Mouse (Mus musculus) CH12.LX (cell line): ENCODE data around the gene 4930442H23Rik. TPM values are rescaled to one million over a fixed set of nuclear protein-coding genes. Genes with fewer than 3 reads are reported as not detected.

Experiments used
- DNase-seq: peaks from one replicate; pipeline ENCODE4 v3.0.0-alpha.2; 2013; ENCODE audit errors: extremely low read depth
- H3K27ac ChIP-seq: 2 replicates; pipeline ENCODE4 v1.5.1; 2012; ENCODE audit warnings: low read depth, mild to moderate bottlenecking, control low read depth, moderate library complexity; ENCODE audit not compliant: insufficient read depth
- H3K27me3 ChIP-seq: replicated peaks from 2 replicates; pipeline ENCODE3; 2012; ENCODE audit warnings: inconsistent platforms
- H3K36me3 ChIP-seq, 2 experiments: replicated peaks in 1 of 2; 2 replicates each; pipeline versions ENCODE3 to v1.6.1; 2012; ENCODE audit warnings: inconsistent platforms in 1 of 2, low read length in 1 of 2, mild to moderate bottlenecking in 1 of 2, mixed read lengths in 1 of 2, moderate library complexity in 1 of 2; ENCODE audit not compliant: control insufficient read depth in 1 of 2, insufficient read depth in 1 of 2
- H3K4me1 ChIP-seq, 2 experiments: 2 replicates each; pipeline ENCODE4 v1.6.1; 2012; ENCODE audit warnings: inconsistent platforms in 1 of 2, moderate library complexity in 1 of 2; ENCODE audit not compliant: insufficient read depth in 2 of 2, control insufficient read depth in 1 of 2
- H3K4me2 ChIP-seq: 2 replicates; pipeline ENCODE4 v1.6.1; 2012; ENCODE audit warnings: low read depth, mild to moderate bottlenecking, control low read depth; ENCODE audit not compliant: poor library complexity, insufficient read depth, severe bottlenecking
- H3K4me3 ChIP-seq, 3 experiments: fragments of 150-350 bp in 1 of 3; sonication (generic) in 1 of 3; replicated peaks in 1 of 3; 2 replicates each; pipeline versions ENCODE3 to v1.5.1; 2011 to 2012; ENCODE audit warnings: low read depth in 2 of 3, low read length in 2 of 3, mild to moderate bottlenecking in 2 of 3, moderate library complexity in 2 of 3, control low read depth in 1 of 3, improper control_type of control experiment in 1 of 3, inconsistent platforms in 1 of 3, mixed read lengths in 1 of 3; ENCODE audit not compliant: poor library complexity in 1 of 3
- H3K79me2 ChIP-seq: replicated peaks from 2 replicates; pipeline ENCODE4 v1.6.1; 2012; ENCODE audit warnings: mild to moderate bottlenecking, moderate library complexity; ENCODE audit not compliant: control insufficient read depth, poor library complexity, insufficient read depth, severe bottlenecking; ENCODE audit errors: extremely low read depth
- H3K9ac ChIP-seq: 2 replicates; pipeline ENCODE4 v1.6.1; 2012; ENCODE audit warnings: low read depth, mild to moderate bottlenecking, control low read depth, moderate library complexity; ENCODE audit not compliant: insufficient read depth
- H3K9me3 ChIP-seq: replicated peaks from 2 replicates; pipeline ENCODE3; 2012; ENCODE audit warnings: low read length, inconsistent platforms, mixed read lengths
- BHLHE40 ChIP-seq: IDR thresholded peaks from 2 replicates; pipeline ENCODE4 v1.6.1; 2011; ENCODE audit warnings: mild to moderate bottlenecking, low read depth, low read length, improper control_type of control experiment
- CHD1 ChIP-seq: IDR thresholded peaks from 2 replicates; pipeline ENCODE4 v1.6.1; 2012; ENCODE audit warnings: low read depth, low read length, improper control_type of control experiment, inconsistent platforms
- CHD2 ChIP-seq: IDR thresholded peaks from 2 replicates; pipeline ENCODE4 v1.6.1; 2011; ENCODE audit warnings: low read length, improper control_type of control experiment
- CTCF ChIP-seq, 2 experiments: IDR thresholded peaks in 1 of 2; conservative IDR thresholded peaks in 1 of 2; 2 replicates each; pipeline ENCODE4 v1.5.1; 2011 to 2012; ENCODE audit warnings: low read depth in 2 of 2, low read length in 2 of 2, improper control_type of control experiment in 1 of 2, inconsistent platforms in 1 of 2, mild to moderate bottlenecking in 1 of 2, moderate library complexity in 1 of 2
- E2F4 ChIP-seq: IDR thresholded peaks from 2 replicates; pipeline ENCODE4 v1.6.1; 2011; ENCODE audit warnings: low read depth, low read length, improper control_type of control experiment; ENCODE audit not compliant: insufficient replicate concordance
- ELF1 ChIP-seq: IDR thresholded peaks from 2 replicates; pipeline ENCODE4 v1.6.1; 2014; ENCODE audit warnings: low read depth, mild to moderate bottlenecking, inconsistent platforms, low read length, improper control_type of control experiment
- EP300 ChIP-seq: IDR thresholded peaks from 2 replicates; pipeline ENCODE4 v1.6.1; 2011; ENCODE audit warnings: low read length, improper control_type of control experiment
- ETS1 ChIP-seq: conservative IDR thresholded peaks from 2 replicates; pipeline ENCODE4 v1.6.1; 2012; ENCODE audit warnings: low read depth, mild to moderate bottlenecking, inconsistent platforms, low read length, improper control_type of control experiment, moderate library complexity
- GABPA ChIP-seq: IDR thresholded peaks from 2 replicates; pipeline ENCODE4 v1.6.1; 2012; ENCODE audit warnings: low read depth, low read length, improper control_type of control experiment, inconsistent platforms; ENCODE audit not compliant: insufficient replicate concordance
- HCFC1 ChIP-seq: IDR thresholded peaks from 2 replicates; pipeline ENCODE4 v1.6.1; 2012; ENCODE audit warnings: low read depth, mild to moderate bottlenecking, inconsistent platforms, low read length, improper control_type of control experiment
- IRF4 ChIP-seq: IDR thresholded peaks from 2 replicates; pipeline ENCODE4 v1.6.1; 2014; ENCODE audit warnings: low read depth, mild to moderate bottlenecking, inconsistent platforms, low read length, improper control_type of control experiment
- JUN ChIP-seq: IDR thresholded peaks from 2 replicates; pipeline ENCODE4 v1.6.1; 2011; ENCODE audit warnings: low read depth, mild to moderate bottlenecking, low read length, improper control_type of control experiment, moderate library complexity; ENCODE audit not compliant: insufficient read depth
- JUND ChIP-seq: conservative IDR thresholded peaks from 2 replicates; pipeline ENCODE4 v1.6.1; 2011; ENCODE audit warnings: low read depth, low read length, improper control_type of control experiment
- KAT2A ChIP-seq: IDR thresholded peaks from 2 replicates; pipeline ENCODE4 v1.6.1; 2012; ENCODE audit warnings: low read length, improper control_type of control experiment, inconsistent platforms; ENCODE audit not compliant: insufficient replicate concordance
- MAFK ChIP-seq: IDR thresholded peaks from 2 replicates; pipeline ENCODE4 v1.6.1; 2011; ENCODE audit warnings: low read length, improper control_type of control experiment; ENCODE audit not compliant: insufficient replicate concordance
- MAX ChIP-seq: IDR thresholded peaks from 2 replicates; pipeline ENCODE4 v1.6.1; 2011; ENCODE audit warnings: low read length, improper control_type of control experiment
- MAZ ChIP-seq: IDR thresholded peaks from 2 replicates; pipeline ENCODE4 v1.6.1; 2012; ENCODE audit warnings: low read depth, mild to moderate bottlenecking, inconsistent platforms, low read length, improper control_type of control experiment, moderate library complexity
- MEF2A ChIP-seq: IDR thresholded peaks from 2 replicates; pipeline ENCODE4 v1.6.1; 2014; ENCODE audit warnings: low read depth, mild to moderate bottlenecking, inconsistent platforms, low read length, improper control_type of control experiment, borderline replicate concordance
- MXI1 ChIP-seq: IDR thresholded peaks from 2 replicates; pipeline ENCODE4 v1.6.1; 2011; ENCODE audit warnings: mild to moderate bottlenecking, low read depth, low read length, improper control_type of control experiment
- MYC ChIP-seq: IDR thresholded peaks from 2 replicates; pipeline ENCODE4 v1.6.1; 2011; ENCODE audit warnings: low read depth, mild to moderate bottlenecking, improper control_type of control experiment, low read length
- NELFE ChIP-seq: IDR thresholded peaks from 2 replicates; pipeline ENCODE4 v1.6.1; 2011; ENCODE audit warnings: low read depth, low read length, improper control_type of control experiment
- NRF1 ChIP-seq: IDR thresholded peaks from 2 replicates; pipeline ENCODE4 v1.6.1; 2014; ENCODE audit warnings: low read depth, mild to moderate bottlenecking, inconsistent platforms, low read length, improper control_type of control experiment, moderate library complexity
- PAX5 ChIP-seq: IDR thresholded peaks from 2 replicates; pipeline ENCODE4 v1.6.1; 2012; ENCODE audit warnings: low read length, inconsistent platforms, mixed read lengths
- POLR2A ChIP-seq: IDR thresholded peaks from 2 replicates; pipeline ENCODE4 v1.6.1; 2011; ENCODE audit warnings: low read depth, mild to moderate bottlenecking, improper control_type of control experiment, low read length
- POLR2AphosphoS2 ChIP-seq: IDR thresholded peaks from 2 replicates; pipeline ENCODE4 v1.6.1; 2011; ENCODE audit warnings: low read depth, low read length, improper control_type of control experiment
- RAD21 ChIP-seq: IDR thresholded peaks from 2 replicates; pipeline ENCODE4 v1.6.1; 2011; ENCODE audit warnings: low read depth, mild to moderate bottlenecking, low read length, improper control_type of control experiment, moderate library complexity
- RCOR1 ChIP-seq: conservative IDR thresholded peaks from 2 replicates; pipeline ENCODE4 v1.6.1; 2012; ENCODE audit warnings: low read depth, mild to moderate bottlenecking, inconsistent platforms, low read length, improper control_type of control experiment
- SIN3A ChIP-seq: IDR thresholded peaks from 2 replicates; pipeline ENCODE4 v1.6.1; 2012; ENCODE audit warnings: low read length, improper control_type of control experiment, inconsistent platforms
- SMC3 ChIP-seq: IDR thresholded peaks from 2 replicates; pipeline ENCODE4 v1.6.1; 2011; ENCODE audit warnings: low read depth, low read length, improper control_type of control experiment
- TBP ChIP-seq: conservative IDR thresholded peaks from 2 replicates; pipeline ENCODE4 v1.6.1; 2011; ENCODE audit warnings: low read depth, low read length, improper control_type of control experiment
- TCF12 ChIP-seq: IDR thresholded peaks from 2 replicates; pipeline ENCODE4 v1.6.1; 2014; ENCODE audit warnings: low read depth, mild to moderate bottlenecking, inconsistent platforms, low read length, improper control_type of control experiment
- UBTF ChIP-seq: IDR thresholded peaks from 2 replicates; pipeline ENCODE4 v1.6.1; 2012; ENCODE audit warnings: low read depth, mild to moderate bottlenecking, inconsistent platforms, low read length, improper control_type of control experiment, moderate library complexity
- USF1 ChIP-seq: IDR thresholded peaks from 2 replicates; pipeline ENCODE4 v1.6.1; 2014; ENCODE audit warnings: low read depth, mild to moderate bottlenecking, inconsistent platforms, low read length, improper control_type of control experiment
- USF2 ChIP-seq: conservative IDR thresholded peaks from 2 replicates; pipeline ENCODE4 v1.6.1; 2011; ENCODE audit warnings: low read depth, low read length, improper control_type of control experiment
- ZC3H11A ChIP-seq: IDR thresholded peaks from 2 replicates; pipeline ENCODE4 v1.6.1; 2012; ENCODE audit warnings: low read depth, mild to moderate bottlenecking, inconsistent platforms, low read length, improper control_type of control experiment
- ZKSCAN1 ChIP-seq: IDR thresholded peaks from 2 replicates; pipeline ENCODE4 v1.6.1; 2012; ENCODE audit warnings: low read depth, inconsistent platforms, low read length, improper control_type of control experiment, borderline replicate concordance
- ZMIZ1 ChIP-seq: IDR thresholded peaks from 2 replicates; pipeline ENCODE4 v1.6.1; 2012; ENCODE audit warnings: low read depth, mild to moderate bottlenecking, inconsistent platforms, low read length, improper control_type of control experiment
- ZNF384 ChIP-seq: IDR thresholded peaks from 2 replicates; pipeline ENCODE4 v1.6.1; 2012; ENCODE audit warnings: low read depth, low read length, improper control_type of control experiment, inconsistent platforms
- dilution Hi-C: fragments of 300-500 bp; cut with MboI; formaldehyde crosslinking; loops from 2 replicates; pipeline ENCODE4 v1.14.3; 2020; ENCODE audit warnings: low sequenced_read_pairs; ENCODE audit not compliant: extremely low pct_unique_long_range_greater_than_20kb, extremely low pct_ligation_motif_present
- in situ Hi-C: fragments of 300-500 bp; cut with MboI; formaldehyde crosslinking; loops from 3 replicates; pipeline ENCODE4 v1.14.3; 2019; ENCODE audit warnings: low sequenced_read_pairs, low pct_ligation_motif_present, low pct_unique_long_range_greater_than_20kb, mixed read lengths
- polyA plus RNA-seq: library from polyadenylated mRNA; unstranded; fragments of >175 nt; gene quantifications from 2 replicates; pipeline ENCODE4 v1.2.1, GENCODE M21; 2012; ENCODE audit warnings: low read depth; ENCODE audit not compliant: insufficient read length
- total RNA-seq, 2 experiments: library from RNA; depleted of rRNA; stranded (reverse); fragments of 300-350 nt in 1 of 2; fragments of >200 nt in 1 of 2; gene quantifications; 2 replicates each; pipeline ENCODE4 v1.2.3; 2012 to 2014

4930442H23Rik gene
- total and polyA plus RNA-seq, 3 experiments: 0.27 TPM; not detected in 2

DNA sequence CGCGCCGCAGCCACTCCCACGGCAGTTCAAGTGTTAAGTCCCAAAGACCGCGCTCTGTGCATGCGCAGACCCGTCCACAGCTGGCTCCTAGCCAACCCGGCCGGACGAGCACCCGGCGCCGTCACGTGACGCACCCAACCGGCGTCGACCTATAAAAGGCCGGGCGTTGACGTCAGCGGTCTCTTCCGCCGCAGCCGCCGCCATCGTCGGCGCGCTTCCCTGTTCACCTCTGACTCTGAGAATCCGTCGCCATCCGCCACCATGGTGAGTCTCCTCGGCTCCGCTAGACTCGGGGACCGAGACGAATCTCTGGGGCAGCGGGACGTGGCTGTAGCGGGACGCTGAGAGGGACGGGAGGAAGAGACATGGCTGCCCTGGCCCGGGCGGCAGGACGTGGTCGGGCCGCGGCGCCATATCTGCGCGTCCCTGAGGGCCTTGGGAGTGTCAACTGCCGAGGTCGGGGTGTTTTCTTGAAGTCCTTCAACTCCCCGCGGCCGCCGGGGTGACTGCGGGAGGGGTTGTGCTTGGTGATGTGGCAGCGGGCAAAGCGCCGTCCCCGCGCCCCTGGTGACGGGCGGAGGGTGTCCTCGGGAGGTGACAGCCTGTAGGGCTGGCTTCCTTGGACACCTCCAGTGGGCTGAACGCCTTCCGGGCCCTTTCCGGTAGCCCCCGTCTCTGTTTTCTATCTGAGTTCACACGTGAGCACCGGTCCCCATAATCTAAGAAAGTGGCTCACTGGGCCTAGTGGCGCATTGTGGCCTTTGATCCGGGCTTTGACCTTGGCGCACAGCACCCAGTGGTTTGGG lies 7.0 kb downstream of the 4930442H23Rik start, which contains the start of gene Eef2:
TSS of gene Eef2 (plus strand) at position 166 of the 806 bp plus-strand sequence.
- DNase-seq: peak; percentile 97
- Histone ChIP-seq H3K36me3 (peaks cover 44 to 45% of the 10 kb centered on the region in 2 experiments), H3K79me2 (peaks cover 39% of the 10 kb centered on the region), H3K27ac (peak within 1 kb of the TSS; percentile 84), H3K4me3 (peak within 1 kb of the TSS; percentile 96 to 99 (median 99)), H3K4me1 (peaks cover 22 to 47% of the 10 kb centered on the region in 2 experiments), H3K9ac (peak within 1 kb of the TSS; percentile 98), H3K27me3 (no peaks in the 10 kb centered on the region), H3K4me2 (peak within 1 kb of the TSS; percentile 93), H3K9me3 (no peaks in the 10 kb centered on the region)
- dilution Hi-C loops (no loop called here), in situ Hi-C loops (loop anchor here (10.0 kb wide), 1 partner anchor 102 kb away; the partner anchor contains the start of gene Thop1)
- peak; percentile 55 for TF ChIP-seq ETS1
- TF ChIP-seq ZKSCAN1: no peak
- TF ChIP-seq ELF1: peak; percentile 74
- peak; percentile 99 for TF ChIP-seq MAX
- no peak for TF ChIP-seq EP300
- TF ChIP-seq POLR2A: peak; percentile 99
- TF ChIP-seq RAD21: no peak
- TF ChIP-seq CHD2: peak; percentile 44; the same call in 1 of the 2 replicates
- TF ChIP-seq SMC3: no peak
- TF ChIP-seq JUND: no peak
- no peak for TF ChIP-seq RCOR1
- peak; percentile 69 for TF ChIP-seq MEF2A
- TF ChIP-seq MAZ: peak; percentile 67; the same call in 1 of the 2 replicates
- peak; percentile 98 for TF ChIP-seq ZMIZ1
- peak; percentile 99 for TF ChIP-seq TCF12
- TF ChIP-seq E2F4: no peak
- TF ChIP-seq BHLHE40: peak; percentile 94
- no peak for TF ChIP-seq ZNF384
- peak; percentile 73; the same call in 1 of the 2 replicates for TF ChIP-seq CHD1
- TF ChIP-seq MXI1: peak; percentile 84
- TF ChIP-seq TBP: peak; percentile 97
- TF ChIP-seq MAFK: no peak
- peak; percentile 97 for TF ChIP-seq POLR2AphosphoS2
- TF ChIP-seq CTCF (conservative IDR thresholded peaks at IDR 0.05 in 1 of 2, IDR thresholded peaks at IDR 0.05 in 1 of 2; ENCODE audit: low read depth in 2 of 2, low read length in 2 of 2): no peak
- TF ChIP-seq USF1: peak; percentile 100
- TF ChIP-seq NRF1: peak; percentile 92
- TF ChIP-seq UBTF: no peak; the same call in 1 of the 2 replicates
- TF ChIP-seq JUN: no peak; the same call in 1 of the 2 replicates
- peak; percentile 99 for TF ChIP-seq NELFE
- no peak for TF ChIP-seq GABPA
- no peak for TF ChIP-seq PAX5
- TF ChIP-seq KAT2A: peak; percentile 94
- TF ChIP-seq USF2: peak; percentile 98
- peak; percentile 28; the same call in 1 of the 2 replicates for TF ChIP-seq IRF4
- peak; percentile 98 for TF ChIP-seq MYC
- no peak for TF ChIP-seq ZC3H11A
- peak; percentile 71; the same call in 1 of the 2 replicates for TF ChIP-seq SIN3A
- TF ChIP-seq HCFC1: peak; percentile 75
